Mouse (Mus musculus) small intestine, adult 2 months (tissue): ENCODE data around the gene Esrrg.

Source experiments
- CTCF ChIP-seq: fragments of 200-500 bp; IDR thresholded peaks from 2 replicates; pipeline ENCODE4 v1.5.1; 2012; ENCODE audit warnings: low read depth, mild to moderate bottlenecking, control low read depth, inconsistent platforms, low read length, moderate library complexity, mixed read lengths; ENCODE audit not compliant: insufficient replicate concordance, insufficient read length; ENCODE audit errors: extremely low read depth
- POLR2A ChIP-seq: fragments of 200-500 bp; IDR thresholded peaks from 2 replicates; pipeline ENCODE4 v1.6.1; 2012; ENCODE audit warnings: low read depth, mild to moderate bottlenecking, control low read depth, inconsistent platforms, low read length, moderate library complexity

GRCm38 (mm10) chr1:187604691-187605310 lies 3.8 kb upstream of the Esrrg start:
- no peak for TF ChIP-seq CTCF
- no peak for TF ChIP-seq POLR2A
